Mouse (Mus musculus) hindlimb bud, embryonic 11.5 days (tissue): ENCODE measurements at regions not wholly inside any gene's neighbourhood (a gene's known extent, or its start where the extent isn't known, plus 50 kb on each side); places are given as distances from the start of the nearest gene placed in this dataset.

Experiments used
- DNase-seq: peaks from one replicate; pipeline ENCODE4 v3.0.0-alpha.2; 2012; ENCODE audit warnings: low read depth, low spot score; ENCODE audit errors: extremely low spot score

- no peak for DNase-seq
These were observed 115.4 kb upstream of the Pter start for GRCm38 (mm10) chr2:12808466-12808865.

GRCm38 (mm10) chr2:12815339-12815738 is 108.5 kb upstream of the Pter start:
- DNase-seq = no peak

GRCm38 (mm10) chr2:12825902-12826301 is 97.9 kb upstream of the Pter start:
- DNase-seq = no peak

GRCm38 (mm10) chr2:12833579-12833978 is 90.3 kb upstream of the Pter start:
- DNase-seq = no peak

- DNase-seq = no peak
These were observed 57.3 kb upstream of the Pter start for GRCm38 (mm10) chr2:12866543-12866942.

- DNase-seq = no peak
These were observed 55.1 kb upstream of the Pter start for GRCm38 (mm10) chr2:12868772-12869171.
